Mouse (Mus musculus) lung, embryonic 16.5 days (tissue): ENCODE data around the gene Plppr3. TPM values are rescaled to one million over a fixed set of nuclear protein-coding genes. Genes with fewer than 3 reads are reported as not detected.

Experiments
- ATAC-seq: fragments of 200-750 bp; cut with Nextera tagmentation; 2 replicates; pipeline ENCODE4 v1.8.0; 2017; ENCODE audit warnings: low read depth, mild to moderate bottlenecking, moderate library complexity
- H3K27ac ChIP-seq: fragments of 300-500 bp; sonication (generic); 2 replicates; pipeline ENCODE4 v1.5.1; 2014; ENCODE audit warnings: mild to moderate bottlenecking, control low read depth, low read length
- H3K27me3 ChIP-seq: fragments of 300-500 bp; sonication (generic); 2 replicates; pipeline ENCODE4 v1.6.1; 2014; ENCODE audit warnings: low read depth, low read length, mixed read lengths; ENCODE audit not compliant: control insufficient read depth, insufficient read depth
- H3K36me3 ChIP-seq: fragments of 300-500 bp; sonication (generic); 2 replicates; pipeline ENCODE4 v1.6.1; 2014; ENCODE audit warnings: low read length; ENCODE audit not compliant: control insufficient read depth, insufficient read depth
- H3K4me1 ChIP-seq: fragments of 300-500 bp; sonication (generic); replicated peaks from 2 replicates; pipeline ENCODE4 v1.6.1; 2014; ENCODE audit warnings: low read length, mixed read lengths; ENCODE audit not compliant: control insufficient read depth, insufficient read depth
- H3K4me2 ChIP-seq: fragments of 300-500 bp; sonication (generic); 2 replicates; pipeline ENCODE4 v1.6.1; 2014; ENCODE audit warnings: low read depth, low read length, control low read depth
- H3K4me3 ChIP-seq: fragments of 300-500 bp; sonication (generic); 2 replicates; pipeline ENCODE4 v1.5.1; 2014; ENCODE audit warnings: mild to moderate bottlenecking, low read length, control low read depth
- H3K9ac ChIP-seq: fragments of 300-500 bp; sonication (generic); 2 replicates; pipeline ENCODE4 v1.6.1; 2014; ENCODE audit warnings: low read length, control low read depth
- H3K9me3 ChIP-seq: fragments of 300-500 bp; sonication (generic); 2 replicates; pipeline ENCODE4 v1.6.1; 2016; ENCODE audit warnings: low read length; ENCODE audit not compliant: control insufficient read depth
- WGBS: fragments of 180-500 bp; shearing (Covaris S2); extraction: QIAGEN DNeasy Blood & Tissue Kit; methylation state at CpG from one replicate; pipeline ENCODE4 v1.1.7; 2014; 5-methylcytosine and 5-hydroxymethylcytosine counted together
- polyA plus RNA-seq: library from polyadenylated mRNA; unstranded; fragments of >200 nt; fragmentation: Nextera tagmentation; extraction: Ambion mirVana; gene quantifications from 2 replicates; pipeline ENCODE4 v1.2.1, GENCODE M21; 2015

Gene Plppr3
- 22.6 and 26.4 TPM in 2 replicates for polyA plus RNA-seq

DNA sequence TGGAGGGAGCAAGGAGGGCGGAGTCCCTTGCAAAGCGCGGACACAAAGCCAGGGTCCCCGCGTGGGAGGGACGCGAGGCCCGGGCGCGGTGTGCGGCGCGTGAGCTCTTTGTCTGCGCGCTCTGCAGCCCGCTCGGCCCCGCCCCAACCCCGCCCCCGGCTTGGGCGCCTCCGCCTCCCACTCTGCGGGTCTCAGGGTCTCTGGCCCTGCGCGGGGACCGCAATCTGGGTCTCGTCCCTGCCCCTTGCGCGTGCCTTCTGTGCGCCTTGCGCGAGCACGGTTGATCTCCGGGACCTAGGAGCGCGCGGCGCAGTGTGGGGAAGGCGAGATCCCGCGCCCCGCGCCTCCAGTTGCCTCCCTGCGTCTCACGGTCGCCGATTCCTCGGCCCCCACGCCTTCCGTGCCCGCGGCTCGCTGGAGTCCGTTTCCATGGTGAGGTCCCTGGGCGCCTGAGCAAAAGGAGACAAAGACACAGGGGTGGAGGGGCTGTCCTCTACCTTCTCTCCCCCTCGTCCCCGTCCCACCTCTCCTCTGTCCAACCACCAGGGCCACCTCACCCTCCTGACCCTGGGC lies at the start of gene Plppr3, which contains the start of gene Prtn3:
TSS of gene Plppr3 (minus strand) at position 345 of the 573 bp plus-strand sequence.
TSS of gene Prtn3 (plus strand) at position 187 of the 573 bp plus-strand sequence.
- Histone ChIP-seq H3K36me3 (no peaks in the 10 kb centered on the region), H3K9me3 (no peaks in the 10 kb centered on the region), H3K27me3 (no peaks in the 10 kb centered on the region), H3K27ac (no peak within 1 kb of the TSS), H3K4me1 (peaks cover 21% of the 10 kb centered on the region), H3K9ac (peak within 1 kb of the TSS; percentile 83), H3K4me3 (peak within 1 kb of the TSS; percentile 74), H3K4me2 (peak within 1 kb of the TSS; percentile 94)
- peak; percentile 84 for ATAC-seq
- under 1% methylated on average over 34 of the region's 57 CpGs for WGBS

DNA sequence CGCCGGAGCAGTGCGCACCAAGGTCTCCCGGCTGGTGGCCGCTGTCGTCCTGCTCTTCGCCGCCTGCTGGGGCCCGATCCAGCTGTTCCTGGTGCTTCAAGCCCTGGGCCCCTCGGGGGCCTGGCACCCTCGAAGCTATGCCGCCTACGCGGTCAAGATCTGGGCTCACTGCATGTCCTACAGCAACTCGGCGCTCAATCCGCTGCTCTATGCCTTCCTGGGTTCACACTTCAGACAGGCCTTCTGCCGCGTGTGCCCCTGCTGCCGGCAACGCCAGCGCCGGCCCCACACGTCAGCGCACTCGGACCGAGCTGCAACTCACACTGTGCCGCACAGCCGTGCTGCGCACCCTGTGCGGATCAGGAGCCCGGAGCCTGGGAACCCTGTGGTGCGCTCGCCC lies 47.1 kb upstream of the Plppr3 start:
- WGBS, result 2% methylated on average over 34 of the region's 34 CpGs
- peak overlapping the region; percentile 59 for H3K9ac ChIP-seq
- H3K36me3 ChIP-seq, result no peaks in the 10 kb centered on the region
- no peaks in the 10 kb centered on the region for H3K9me3 ChIP-seq
- H3K27me3 ChIP-seq, result peaks cover 58% of the 10 kb centered on the region
- ATAC-seq, result no peak
- H3K4me3 ChIP-seq, result peak overlapping the region; percentile 35
- peak overlapping the region; percentile 37 for H3K4me2 ChIP-seq
- peaks cover 28% of the 10 kb centered on the region for H3K4me1 ChIP-seq
- no peak overlapping the region for H3K27ac ChIP-seq

DNA sequence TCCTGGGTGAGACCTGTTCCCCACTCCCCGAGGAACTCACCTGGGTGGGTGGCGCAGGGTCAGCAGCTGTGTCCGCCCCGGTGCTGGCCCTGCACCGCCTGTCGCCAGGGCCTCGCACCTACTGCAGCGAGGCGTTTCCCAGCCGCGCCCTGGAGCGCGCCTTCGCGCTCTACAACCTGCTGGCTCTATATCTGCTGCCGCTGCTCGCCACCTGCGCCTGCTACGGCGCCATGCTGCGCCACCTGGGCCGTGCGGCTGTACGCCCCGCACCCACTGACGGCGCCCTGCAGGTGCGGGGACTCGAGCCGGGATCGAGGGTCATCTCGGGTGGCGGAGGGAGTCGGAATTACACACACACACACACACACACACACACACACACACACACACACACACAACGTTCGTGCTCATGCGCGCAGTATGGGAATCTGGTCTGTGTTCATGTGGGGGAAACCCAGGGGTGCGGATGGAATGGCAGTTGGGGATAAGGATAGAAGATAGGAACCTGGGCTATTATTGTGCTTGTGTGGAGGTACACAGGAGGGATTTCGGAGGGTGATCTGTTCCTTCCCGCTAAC lies 46.6 kb upstream of the Plppr3 start, which contains the start of gene R3hdm4:
TSS of gene R3hdm4 (minus strand) at position 251 of the 578 bp plus-strand sequence.
- Histone ChIP-seq H3K9ac (peak within 1 kb of the TSS; percentile 59), H3K27me3 (peaks cover 58% of the 10 kb centered on the region)
- 4% methylated on average over 40 of the region's 41 CpGs for WGBS

GRCm38 (mm10) chr10:79920056-79920890 lies 45.8 kb upstream of the Plppr3 start:
- Histone ChIP-seq H3K36me3 (no peaks in the 10 kb centered on the region), H3K27me3 (peaks cover 58% of the 10 kb centered on the region), H3K27ac (no peak overlapping the region), H3K4me3 (peak overlapping the region; percentile 35; the same call in 1 of the 2 replicates), H3K9me3 (no peaks in the 10 kb centered on the region), H3K4me1 (peaks cover 29% of the 10 kb centered on the region), H3K9ac (no peak overlapping the region), H3K4me2 (no peak overlapping the region)
- ATAC-seq, result no peak
- 19% methylated on average over 26 of the region's 26 CpGs for WGBS

More for the DNA sequence above, 46.6 kb upstream of the Plppr3 start, which contains the start of gene R3hdm4:
- Histone ChIP-seq H3K9me3 (no peaks in the 10 kb centered on the region), H3K27ac (no peak within 1 kb of the TSS), H3K4me1 (peaks cover 28% of the 10 kb centered on the region), H3K36me3 (no peaks in the 10 kb centered on the region), H3K4me3 (peak within 1 kb of the TSS; percentile 35), H3K4me2 (peak within 1 kb of the TSS; percentile 37)
- no peak for ATAC-seq

DNA sequence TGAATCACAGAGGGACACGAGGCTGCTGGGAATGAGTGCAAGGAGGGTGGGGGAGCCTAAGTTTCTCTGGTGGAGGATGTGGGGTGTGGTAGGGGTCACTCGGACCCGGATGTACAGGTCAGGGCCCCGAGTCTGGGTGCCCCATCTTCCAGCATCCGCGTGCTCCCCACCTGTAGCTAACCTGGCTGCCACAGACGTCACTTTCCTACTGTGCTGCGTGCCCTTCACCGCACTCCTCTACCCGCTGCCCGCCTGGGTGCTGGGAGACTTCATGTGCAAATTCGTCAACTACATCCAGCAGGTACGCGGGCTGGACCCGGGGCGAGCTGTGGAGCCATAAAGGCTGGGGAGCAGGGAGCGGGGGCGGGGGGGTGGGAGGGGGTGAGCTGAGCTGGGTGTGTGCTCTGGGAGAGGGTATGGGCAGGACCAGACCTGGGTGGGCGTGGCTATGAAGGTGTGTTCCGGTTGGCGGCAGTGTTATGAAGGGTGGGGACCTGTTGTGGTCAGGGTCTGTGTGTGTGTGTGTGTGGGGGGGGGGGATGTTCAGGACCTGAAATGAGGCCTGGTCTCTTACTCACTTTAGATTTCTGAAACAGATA lies 44.9 kb upstream of the Plppr3 start:
- H3K36me3 ChIP-seq, result no peaks in the 10 kb centered on the region
- H3K27ac ChIP-seq, result no peak overlapping the region
- H3K4me2 ChIP-seq, result peak overlapping the region; percentile 46
- H3K9me3 ChIP-seq, result no peaks in the 10 kb centered on the region
- 0 out of 2 replicates have a peak overlapping the region, but pooled peaks have one; percentile 12 for H3K9ac ChIP-seq
- peaks cover 34% of the 10 kb centered on the region for H3K4me1 ChIP-seq
- ATAC-seq, result no peak
- H3K27me3 ChIP-seq, result peaks cover 58% of the 10 kb centered on the region
- WGBS, result 9% methylated on average over 18 of the region's 21 CpGs
- H3K4me3 ChIP-seq, result peak overlapping the region; percentile 27

DNA sequence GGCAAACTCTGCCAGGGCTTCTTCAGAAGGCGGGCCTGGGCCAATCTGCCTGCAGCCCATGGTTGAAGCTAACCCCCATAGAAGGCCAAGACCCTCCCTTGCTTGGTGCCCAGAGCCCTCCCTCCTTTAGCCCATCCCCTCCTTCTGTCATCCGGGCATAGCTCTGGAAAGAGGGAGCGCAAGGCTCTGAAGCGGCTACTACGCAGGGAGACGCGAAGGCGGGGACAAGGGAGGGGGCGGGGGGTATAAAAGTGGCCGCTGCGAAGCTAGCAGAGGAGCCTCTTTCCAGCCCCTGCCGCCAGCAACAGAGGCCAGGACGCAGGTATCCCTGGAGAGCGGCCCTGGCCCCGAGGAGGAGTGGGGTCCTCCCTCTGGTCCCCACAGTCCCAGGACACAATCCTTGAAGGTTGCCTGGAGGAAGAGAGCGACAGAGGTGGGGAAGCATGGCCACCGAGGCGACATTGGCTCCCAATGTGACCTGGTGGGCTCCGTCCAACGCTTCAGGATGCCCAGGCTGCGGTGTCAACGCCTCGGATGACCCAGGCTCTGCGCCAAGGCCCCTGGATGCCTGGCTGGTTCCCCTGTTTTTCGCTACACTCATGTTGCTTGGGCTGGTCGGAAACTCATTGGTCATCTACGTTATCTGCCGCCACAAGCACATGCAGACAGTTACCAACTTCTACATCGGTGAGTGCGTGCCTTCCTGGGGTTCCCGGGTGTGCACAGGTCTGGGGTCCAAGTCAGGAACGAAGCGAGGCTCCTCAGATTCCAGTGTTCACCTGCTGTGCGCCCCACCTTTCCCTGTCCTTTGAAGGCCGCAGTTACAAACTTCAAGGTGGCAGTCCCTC lies 44.0 kb upstream of the Plppr3 start:
- Histone ChIP-seq H3K9me3 (no peaks in the 10 kb centered on the region), H3K27me3 (peaks cover 58% of the 10 kb centered on the region), H3K27ac (no peak overlapping the region), H3K4me3 (peak overlapping the region; percentile 25), H3K4me1 (peaks cover 35% of the 10 kb centered on the region), H3K9ac (peak overlapping the region; percentile 54), H3K4me2 (peak overlapping the region; percentile 46), H3K36me3 (no peaks in the 10 kb centered on the region)
- 8% methylated on average over 35 of the region's 35 CpGs for WGBS
- peak; percentile 8; the same call in 1 of the 2 replicates for ATAC-seq

DNA sequence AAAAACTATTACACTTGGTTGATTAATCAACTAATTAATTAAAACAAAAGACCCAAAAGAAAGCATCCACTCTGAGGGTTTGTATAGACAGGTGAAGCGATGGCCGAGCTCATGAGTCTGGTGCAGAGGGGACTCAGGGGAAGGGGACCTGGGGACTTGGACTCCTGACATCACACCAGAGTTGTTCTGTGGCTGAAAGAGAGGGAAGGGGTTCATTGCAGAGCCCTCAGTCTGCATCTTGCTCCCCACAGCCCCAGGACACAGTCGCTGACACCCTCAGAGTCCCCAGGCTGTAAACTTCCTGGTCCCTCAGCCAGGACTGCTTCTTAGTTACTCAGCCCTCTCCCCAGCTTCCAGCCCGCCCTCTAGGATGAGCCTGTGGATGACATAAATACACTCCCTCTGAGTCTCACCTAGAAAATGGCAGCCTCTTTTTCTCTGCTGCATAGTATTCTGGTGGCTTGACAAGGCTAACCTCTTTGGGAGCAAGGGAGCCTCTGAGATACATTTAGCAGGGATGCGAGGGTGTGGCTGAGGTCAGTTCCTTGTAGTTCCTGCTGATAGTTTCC lies 43.2 kb upstream of the Plppr3 start:
- Histone ChIP-seq H3K36me3 (no peaks in the 10 kb centered on the region), H3K4me2 (peak overlapping the region; percentile 81), H3K9me3 (no peaks in the 10 kb centered on the region), H3K27ac (no peak overlapping the region), H3K9ac (peak overlapping the region; percentile 98), H3K4me1 (peaks cover 35% of the 10 kb centered on the region), H3K4me3 (peak overlapping the region; percentile 83), H3K27me3 (peaks cover 52% of the 10 kb centered on the region)
- WGBS, result 70% methylated on average over 5 of the region's 5 CpGs
- no peak for ATAC-seq
